Mouse (Mus musculus): ENCODE data around the gene Gimap4. TPM values are rescaled to one million over a fixed set of nuclear protein-coding genes. Genes with fewer than 3 reads are reported as not detected.

Gene Gimap4
- total and polyA plus RNA-seq, 3 experiments: 0.12 to 0.25 TPM; not detected in 1

- TF ChIP-seq SMC3 (IDR thresholded peaks at IDR 0.05; ENCODE audit: low read depth, low read length): no peak
- no peak for TF ChIP-seq RAD21 (IDR thresholded peaks at IDR 0.05; ENCODE audit: low read depth, low read length)
- TF ChIP-seq UBTF (IDR thresholded peaks at IDR 0.05; ENCODE audit: borderline replicate concordance, insufficient read depth, low read depth, low read length): no peak
These were observed 13.9 kb downstream of the Gimap4 start (continued) for GRCm38 (mm10) chr6:48698066-48698856.

GRCm38 (mm10) chr6:48698888-48699287 is 14.5 kb downstream of the Gimap4 start:
- no peaks in the 10 kb centered on the region for H3K79me2 ChIP-seq (ENCODE audit: control insufficient read depth, insufficient read depth, low read length, poor library complexity)
- no peaks in the 10 kb centered on the region for H3K27me3 ChIP-seq (ENCODE audit: control insufficient read depth in 1 of 2, insufficient read depth in 2 of 2, low read length in 2 of 2)
- H3K36me3 ChIP-seq (ENCODE audit: control insufficient read depth in 1 of 2, insufficient read depth in 2 of 2, low read length in 2 of 2): no peaks in the 10 kb centered on the region
- no peak overlapping the region for H3K4me3 ChIP-seq (ENCODE audit: control insufficient read depth in 1 of 2, insufficient read depth in 1 of 2, low read depth in 2 of 2, low read length in 2 of 2)
- no peak overlapping the region for H3K9ac ChIP-seq (ENCODE audit: control insufficient read depth, low read depth, low read length, poor library complexity, severe bottlenecking)
- TF ChIP-seq GABPA (IDR thresholded peaks at IDR 0.05; ENCODE audit: low read depth, low read length) (no peak), SMC3 (IDR thresholded peaks at IDR 0.05; ENCODE audit: low read depth, low read length) (no peak), ZKSCAN1 (IDR thresholded peaks at IDR 0.05; ENCODE audit: low read depth, low read length) (no peak), UBTF (IDR thresholded peaks at IDR 0.05; ENCODE audit: borderline replicate concordance, insufficient read depth, low read depth, low read length) (no peak), RAD21 (IDR thresholded peaks at IDR 0.05; ENCODE audit: low read depth, low read length) (no peak), CTCF (IDR thresholded peaks at IDR 0.05 in 2 of 3, conservative IDR thresholded peaks at IDR 0.05 in 1 of 3; ENCODE audit: control insufficient read depth in 1 of 3, insufficient read depth in 1 of 3, low read depth in 2 of 3, low read length in 3 of 3, poor library complexity in 1 of 3, severe bottlenecking in 1 of 3) (no peak), ELF1 (IDR thresholded peaks at IDR 0.05; ENCODE audit: low read depth, low read length) (no peak), HCFC1 (IDR thresholded peaks at IDR 0.05; ENCODE audit: low read depth, low read length) (no peak), MAX (IDR thresholded peaks at IDR 0.05; ENCODE audit: low read length) (no peak), TAL1 (IDR thresholded peaks at IDR 0.05; ENCODE audit: low read length) (no peak), MYC (IDR thresholded peaks at IDR 0.05; ENCODE audit: low read depth, low read length) (no peak), POLR2A (IDR thresholded peaks at IDR 0.05; ENCODE audit: control insufficient read depth in 1 of 2, insufficient read depth in 1 of 2, low read depth in 1 of 2, low read length in 2 of 2, poor library complexity in 1 of 2) (no peak), MAZ (IDR thresholded peaks at IDR 0.05; ENCODE audit: low read depth, low read length) (no peak), MEF2A (IDR thresholded peaks at IDR 0.05; ENCODE audit: extremely low read depth, insufficient replicate concordance, low read depth, low read length, poor library complexity, severe bottlenecking) (no peak), TBP (IDR thresholded peaks at IDR 0.05; ENCODE audit: low read depth, low read length) (no peak), GATA1 (IDR thresholded peaks at IDR 0.05; ENCODE audit: low read depth, low read length) (no peak)
- H3K4me1 ChIP-seq (ENCODE audit: control insufficient read depth in 1 of 2, insufficient read depth in 2 of 2, low read length in 2 of 2): no peaks in the 10 kb centered on the region
- H3K27ac ChIP-seq (ENCODE audit: control insufficient read depth, low read depth, low read length): no peak overlapping the region
- no peak for DNase-seq (ENCODE audit: low read depth, low spot score)
- H3K9me3 ChIP-seq (replicated peaks; ENCODE audit: insufficient read depth, low read length): no peaks in the 10 kb centered on the region

Data from MEL (cell line).